Mouse (Mus musculus) layer of hippocampus, postnatal 25 days (tissue): ENCODE measurements at regions not wholly inside any gene's neighbourhood (a gene's known extent, or its start where the extent isn't known, plus 50 kb on each side); places are given as distances from the start of the nearest gene placed in this dataset.
"Not testable (repeated sequence)": the region's sequence is repeated elsewhere in the genome, so short reads cannot be mapped to it uniquely, and the experiment has no call there.

ENCODE experiments used
- DNase-seq, 2 experiments: peaks; one replicate each; pipeline ENCODE4 v3.0.0; 2022; ENCODE audit warnings: mixed read lengths in 2 of 2, low spot score in 1 of 2; ENCODE audit errors: extremely low spot score in 1 of 2

DNA sequence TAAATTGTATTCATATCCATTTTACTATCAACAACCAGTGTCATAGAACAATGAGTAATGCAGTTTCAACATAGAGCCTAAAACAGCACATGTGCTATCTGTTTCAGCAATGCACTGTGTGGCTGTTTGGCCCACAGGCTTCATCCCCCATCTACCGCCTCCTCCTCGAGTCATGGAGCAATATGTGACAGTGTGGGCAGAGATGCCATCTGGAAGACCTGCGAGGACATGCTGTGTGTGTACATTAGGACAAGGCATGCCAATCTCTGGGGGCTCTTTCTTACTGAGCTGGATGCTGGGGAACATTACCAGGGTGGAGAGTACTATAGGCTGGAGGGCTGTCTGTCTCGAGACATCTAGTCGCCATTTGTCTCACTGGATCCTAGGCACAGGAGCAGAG, 101.5 kb upstream of the Fam84a start:
- peak; percentile 16 to 43 for DNase-seq

DNA sequence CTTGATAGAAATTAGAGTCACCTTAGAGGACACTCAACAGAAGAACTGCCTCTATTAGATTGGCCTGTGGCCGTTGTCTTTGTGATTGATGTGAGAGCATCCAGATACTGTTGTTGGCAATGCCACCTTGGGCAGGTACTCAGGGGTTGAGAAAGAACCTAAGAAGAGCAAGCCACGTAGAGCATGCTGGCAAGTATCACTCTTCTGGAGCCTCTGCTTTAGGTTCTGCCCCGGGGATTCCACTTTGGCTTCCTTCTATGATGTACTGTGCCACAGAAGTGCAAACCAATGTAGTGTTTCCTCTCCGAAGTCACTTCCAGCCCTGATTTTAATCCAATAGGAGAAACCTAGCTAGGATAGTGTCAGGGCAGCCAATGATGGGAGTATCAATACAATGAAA, 98.3 kb upstream of the Fam84a start:
- no peak for DNase-seq

GRCm38 (mm10) chr12:14242720-14243119, 90.9 kb upstream of the Fam84a start:
- DNase-seq: not testable (repeated sequence)

GRCm38 (mm10) chr12:14237699-14238098, 85.8 kb upstream of the Fam84a start:
- no peak for DNase-seq

GRCm38 (mm10) chr12:14235351-14235750, 83.5 kb upstream of the Fam84a start:
- no peak for DNase-seq

- no peak for DNase-seq
Observed at GRCm38 (mm10) chr12:14212618-14213017, 60.8 kb upstream of the Fam84a start.

DNA sequence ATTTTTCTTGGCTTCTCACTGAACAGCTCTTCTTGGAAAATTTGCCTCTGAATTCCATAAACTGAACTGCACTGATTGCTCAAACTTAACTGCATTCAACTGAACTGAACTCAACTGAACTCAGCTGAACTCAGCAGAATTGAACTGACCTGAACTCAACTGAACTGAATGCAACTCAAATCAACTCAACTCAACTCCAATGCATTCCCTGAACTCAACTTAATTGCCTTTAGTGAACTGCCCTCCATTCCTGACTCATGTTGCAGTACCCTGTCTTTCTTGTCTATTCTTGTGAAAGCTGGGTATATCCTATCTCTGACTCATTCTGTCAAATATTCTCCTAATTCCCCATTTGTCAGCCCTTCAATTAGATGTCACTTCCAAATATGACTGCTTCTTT, 58.0 kb upstream of the Fam84a start:
- no peak for DNase-seq

GRCm38 (mm10) chr12:14207288-14207687, 55.4 kb upstream of the Fam84a start:
- DNase-seq: no peak

- no peak for DNase-seq
Observed at GRCm38 (mm10) chr12:14204491-14204890, 52.6 kb upstream of the Fam84a start.
